Mouse (Mus musculus) myocyte (in vitro differentiated cells): ENCODE results near the gene Emg1. TPM values are rescaled to one million over a fixed set of nuclear protein-coding genes. Genes with fewer than 3 reads are reported as not detected.

Experiments used
- H3K27me3 ChIP-seq: one replicate; pipeline ENCODE4 v1.6.1; 2011; ENCODE audit not compliant: control insufficient read depth, insufficient read depth, insufficient read length
- H3K36me3 ChIP-seq: one replicate; pipeline ENCODE4 v1.6.1; 2011; ENCODE audit not compliant: control insufficient read depth, insufficient read depth
- H3K4me2 ChIP-seq: one replicate; pipeline ENCODE4 v1.6.1; 2011; ENCODE audit warnings: low read depth, control low read depth
- H3K4me3 ChIP-seq: one replicate; pipeline ENCODE4 v1.5.1; 2011; ENCODE audit warnings: mild to moderate bottlenecking, control low read depth, moderate library complexity
- H3K79me2 ChIP-seq: one replicate; pipeline ENCODE4 v1.6.1; 2011; ENCODE audit not compliant: control insufficient read depth, insufficient read depth
- H3ac ChIP-seq: one replicate; pipeline ENCODE4 v1.6.1; 2011; ENCODE audit not compliant: control insufficient read depth, insufficient read length
- CEBPB ChIP-seq: IDR thresholded peaks from 2 replicates; pipeline ENCODE4 v1.6.1; 2011; ENCODE audit warnings: mild to moderate bottlenecking, moderate library complexity; ENCODE audit not compliant: poor library complexity, insufficient read depth, severe bottlenecking
- E2F4 ChIP-seq: IDR thresholded peaks from one replicate; pipeline ENCODE4 v1.6.1; 2011; ENCODE audit warnings: mild to moderate bottlenecking, control low read depth, moderate library complexity; ENCODE audit not compliant: insufficient read depth
- MYOD1 ChIP-seq, 3 experiments: IDR thresholded peaks; one replicate each; pipeline ENCODE4 v1.6.1; 2011; ENCODE audit warnings: control low read depth in 2 of 3, low read depth in 2 of 3, mild to moderate bottlenecking in 2 of 3, moderate library complexity in 1 of 3; ENCODE audit not compliant: insufficient read length in 2 of 3, control insufficient read depth in 1 of 3
- MYOG ChIP-seq, 3 experiments: IDR thresholded peaks; one replicate each; pipeline ENCODE4 v1.6.1; 2011; ENCODE audit warnings: control low read depth in 2 of 3, low read depth in 2 of 3, mild to moderate bottlenecking in 2 of 3; ENCODE audit not compliant: insufficient read length in 2 of 3, control insufficient read depth in 1 of 3, insufficient read depth in 1 of 3
- POLR2A ChIP-seq: IDR thresholded peaks from one replicate; pipeline ENCODE4 v1.6.1; 2011; ENCODE audit warnings: low read depth, mild to moderate bottlenecking, control low read depth, moderate library complexity; ENCODE audit not compliant: insufficient read length
- POLR2AphosphoS2 ChIP-seq: IDR thresholded peaks from one replicate; pipeline ENCODE4 v1.6.1; 2011; ENCODE audit warnings: low read depth, control low read depth; ENCODE audit not compliant: insufficient read length
- REST ChIP-seq: IDR thresholded peaks from one replicate; pipeline ENCODE4 v1.6.1; 2011; ENCODE audit warnings: mild to moderate bottlenecking, control low read depth, moderate library complexity; ENCODE audit not compliant: insufficient read depth, insufficient read length
- SRF ChIP-seq: IDR thresholded peaks from one replicate; pipeline ENCODE4 v1.6.1; 2011; ENCODE audit warnings: low read depth; ENCODE audit not compliant: control insufficient read depth, insufficient read length
- TCF12 ChIP-seq: IDR thresholded peaks from one replicate; pipeline ENCODE4 v1.6.1; 2011; ENCODE audit warnings: mild to moderate bottlenecking, control low read depth; ENCODE audit not compliant: poor library complexity, insufficient read depth, severe bottlenecking
- USF1 ChIP-seq: IDR thresholded peaks from one replicate; pipeline ENCODE4 v1.6.1; 2011; ENCODE audit warnings: low read depth, mild to moderate bottlenecking, control low read depth, moderate library complexity
- polyA plus RNA-seq: library from polyadenylated mRNA; unstranded; fragments of >200 nt; fragmentation: generic; extraction: Trizol; gene quantifications from one replicate; pipeline ENCODE4 v1.2.1, GENCODE M21; 2012; ENCODE audit warnings: missing spikeins

Emg1 gene
- polyA plus RNA-seq, 1 experiment = 103 TPM

GRCm38 (mm10) chr6:124655893-124656292 lies 56.1 kb downstream of the Emg1 start:
- H3ac ChIP-seq = no peak overlapping the region
- H3K36me3 ChIP-seq = no peaks in the 10 kb centered on the region
- H3K4me3 ChIP-seq = no peak overlapping the region
- peak overlapping the region; percentile 28 for H3K4me2 ChIP-seq
- no peaks in the 10 kb centered on the region for H3K79me2 ChIP-seq
- TF ChIP-seq REST = no peak
- no peak for TF ChIP-seq CEBPB
- TF ChIP-seq MYOG (IDR thresholded peaks at IDR 0.05; ENCODE audit: control insufficient read depth in 1 of 3, insufficient read depth in 1 of 3, insufficient read length in 2 of 3, low read depth in 2 of 3) = peak in 2 of 3 experiments; percentile 28 to 65
- peak; percentile 20 for TF ChIP-seq TCF12
- TF ChIP-seq MYOD1 (IDR thresholded peaks at IDR 0.05; ENCODE audit: control insufficient read depth in 1 of 3, insufficient read length in 2 of 3, low read depth in 2 of 3) = peak; percentile 31 to 79 (median 49)
- TF ChIP-seq USF1 = no peak
- no peak for TF ChIP-seq SRF
- no peak for TF ChIP-seq E2F4
- TF ChIP-seq POLR2A = no peak
- no peak for TF ChIP-seq POLR2AphosphoS2
- H3K27me3 ChIP-seq = no peaks in the 10 kb centered on the region

Other genes with a start within 250 kb of the Emg1 start
- gene Clstn3, start 247.4 kb downstream of the Emg1 start, polyA plus RNA-seq = 2.2 TPM
- 1.2 TPM for gene C1rl, start 219.1 kb downstream of the Emg1 start, polyA plus RNA-seq
- gene C1ra, start 199.8 kb downstream of the Emg1 start, polyA plus RNA-seq = 1.9 TPM
- gene C1s1, start 169.8 kb downstream of the Emg1 start, polyA plus RNA-seq = 0.24 TPM
- gene C1rb, start 141.9 kb downstream of the Emg1 start, polyA plus RNA-seq = 0.14 TPM
- gene C1s2, start 76.1 kb downstream of the Emg1 start, polyA plus RNA-seq = 0.07 TPM
- gene Lpcat3, start 49.2 kb downstream of the Emg1 start, polyA plus RNA-seq = 138 TPM
- 339 TPM for gene Phb2, start 158 bp upstream of the Emg1 start, polyA plus RNA-seq
- 3.1 TPM for gene Ptpn6, start 26.5 kb upstream of the Emg1 start, polyA plus RNA-seq
- gene Grcc10, start 29.2 kb upstream of the Emg1 start, polyA plus RNA-seq = 287 TPM
- not detected for gene Gm45234, start 43.8 kb upstream of the Emg1 start, polyA plus RNA-seq
- gene Atn1, start 44.3 kb upstream of the Emg1 start, polyA plus RNA-seq = 39.4 TPM
- 19.5 TPM for gene Eno2, start 57.5 kb upstream of the Emg1 start, polyA plus RNA-seq
- 0.13 TPM for gene Lrrc23, start 67.5 kb upstream of the Emg1 start, polyA plus RNA-seq
- 41.2 TPM for gene Spsb2, start 96.5 kb upstream of the Emg1 start, polyA plus RNA-seq
- gene Tpi1, start 102.1 kb upstream of the Emg1 start, polyA plus RNA-seq = 1,480 TPM
- gene Usp5, start 117.3 kb upstream of the Emg1 start, polyA plus RNA-seq = 123 TPM
- 28.8 TPM for gene Cdca3, start 117.4 kb upstream of the Emg1 start, polyA plus RNA-seq
- gene Gnb3, start 128.1 kb upstream of the Emg1 start, polyA plus RNA-seq = 0.11 TPM
- 1.1 TPM for gene P3h3, start 145.6 kb upstream of the Emg1 start, polyA plus RNA-seq
- 0.02 TPM for gene Gpr162, start 151.8 kb upstream of the Emg1 start, polyA plus RNA-seq
- gene Cd4, start 176.0 kb upstream of the Emg1 start, polyA plus RNA-seq = not detected
- gene Lag3, start 199.5 kb upstream of the Emg1 start, polyA plus RNA-seq = 0.41 TPM
- gene Ptms, start 207.9 kb upstream of the Emg1 start, polyA plus RNA-seq = 1,462 TPM
- 384 TPM for gene Mlf2, start 219.2 kb upstream of the Emg1 start, polyA plus RNA-seq